Mouse (Mus musculus) gastrocnemius, postnatal 25 days (tissue): ENCODE measurements around the gene Nlgn1. TPM values are rescaled to one million over a fixed set of nuclear protein-coding genes. Genes with fewer than 3 reads are reported as not detected.

Source experiments
- DNase-seq: peaks from one replicate; pipeline ENCODE4 v3.0.0; 2022
- long read RNA-seq, 2 experiments: library from polyadenylated mRNA; stranded (forward); transcript quantifications; one replicate each; pipeline ENCODE4 v2.0.0; 2021
- total RNA-seq, 2 experiments: library from RNA; stranded (reverse); gene quantifications; 1 replicate in 1 of 2; 2 replicates in 1 of 2; pipeline ENCODE4 v1.2.3; 2021

Gene Nlgn1
- total RNA-seq: under 1 TPM in 1 of 2 experiments, not detected in 1; 0.26 TPM
- long read RNA-seq, experiment 1: 0 reads
- long read RNA-seq, experiment 2, partial matches to known transcripts: 1 of 1 reads
- long read RNA-seq, experiment 2, other reads (novel, unspliced or antisense): 0 of 1 reads

DNA sequence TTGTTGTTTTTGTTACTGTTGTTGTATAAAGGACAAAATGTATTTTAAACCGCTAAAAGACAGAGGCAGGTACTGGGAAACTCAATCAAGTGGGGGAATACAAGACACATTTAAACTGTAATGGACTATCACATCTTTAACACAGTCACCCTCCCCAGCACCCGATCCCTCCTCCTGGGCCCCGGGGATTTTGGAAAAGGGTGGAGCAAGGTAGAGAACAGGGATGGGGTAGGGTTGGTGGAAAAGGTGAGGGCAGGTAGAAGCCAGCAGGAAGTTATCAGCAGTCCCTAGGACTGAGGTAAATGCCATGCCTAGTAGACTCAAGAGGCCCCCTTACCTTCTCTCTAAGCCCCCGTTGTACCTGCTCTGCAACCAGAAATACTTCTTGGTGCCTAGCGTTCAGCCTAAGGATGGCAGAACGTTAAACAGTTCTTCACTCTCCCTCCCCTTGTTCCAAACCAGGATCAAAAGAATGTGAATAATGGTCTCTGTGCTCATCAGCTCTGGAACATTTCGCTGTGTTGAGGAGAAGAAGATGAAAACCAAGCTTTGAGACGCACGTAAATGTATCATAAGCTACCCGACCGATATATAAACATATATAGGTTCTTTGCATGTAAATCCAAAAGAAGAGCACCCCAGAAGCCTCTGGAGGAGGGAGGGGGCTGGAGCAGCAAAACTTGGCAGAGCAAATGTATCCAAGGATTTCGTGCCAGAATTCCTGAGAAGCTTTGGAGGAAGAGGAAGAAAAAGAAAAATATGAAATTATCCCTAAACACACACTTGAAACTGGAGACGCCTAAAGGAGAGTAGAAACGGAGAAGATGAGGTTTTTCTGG lies at the start of gene Nlgn1:
Gene Nlgn1, minus strand, starts transcription at position 61 of the 839 bp plus-strand sequence.
- no peak for DNase-seq

- no peak for DNase-seq
These were observed 46.0 kb upstream of the Nlgn1 start for GRCm38 (mm10) chr3:26378272-26378671.

DNA sequence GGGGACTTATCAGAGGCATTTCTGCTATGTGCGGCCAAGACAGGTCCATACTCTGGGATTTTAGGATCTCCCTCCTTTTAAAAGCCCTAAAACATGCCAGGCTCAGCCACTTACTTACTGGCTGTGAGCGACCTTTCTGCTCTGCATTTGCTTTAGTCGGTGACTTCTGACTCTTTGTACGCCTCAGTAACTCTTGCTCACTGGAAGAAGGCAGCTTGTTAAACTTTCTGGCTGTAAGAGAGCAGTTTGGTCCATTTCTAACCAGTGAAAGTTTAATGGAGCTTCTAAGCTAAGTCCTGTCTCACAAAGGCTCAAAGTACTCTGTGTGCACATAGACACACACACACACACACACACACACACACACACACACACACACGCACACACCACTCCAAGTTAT lies 22.8 kb upstream of the Nlgn1 start:
- no peak for DNase-seq

GRCm38 (mm10) chr3:26354483-26355030 lies 22.3 kb upstream of the Nlgn1 start:
- no peak for DNase-seq

DNA sequence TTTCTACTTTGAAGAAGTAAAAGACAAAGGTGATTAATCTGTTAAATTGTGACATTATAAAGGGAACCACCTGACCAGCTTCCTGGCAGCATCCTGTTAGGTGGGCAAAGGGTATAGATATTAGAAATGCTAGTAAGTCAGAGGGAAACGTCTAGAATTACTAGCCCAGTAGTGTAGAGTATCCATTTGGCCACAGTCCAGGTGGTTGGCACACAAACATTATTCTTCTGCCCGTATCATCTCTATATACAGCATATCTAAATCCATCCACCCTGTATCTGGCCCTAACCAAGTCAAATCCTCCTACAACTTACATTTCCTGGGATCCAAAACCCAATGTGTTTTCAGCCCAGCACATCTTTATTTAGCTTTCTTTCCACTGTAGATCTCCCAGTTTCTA lies 5.2 kb upstream of the Nlgn1 start:
- DNase-seq: no peak

GRCm38 (mm10) chr3:26333239-26333811 lies 1.1 kb upstream of the Nlgn1 start:
- DNase-seq: no peak

DNA sequence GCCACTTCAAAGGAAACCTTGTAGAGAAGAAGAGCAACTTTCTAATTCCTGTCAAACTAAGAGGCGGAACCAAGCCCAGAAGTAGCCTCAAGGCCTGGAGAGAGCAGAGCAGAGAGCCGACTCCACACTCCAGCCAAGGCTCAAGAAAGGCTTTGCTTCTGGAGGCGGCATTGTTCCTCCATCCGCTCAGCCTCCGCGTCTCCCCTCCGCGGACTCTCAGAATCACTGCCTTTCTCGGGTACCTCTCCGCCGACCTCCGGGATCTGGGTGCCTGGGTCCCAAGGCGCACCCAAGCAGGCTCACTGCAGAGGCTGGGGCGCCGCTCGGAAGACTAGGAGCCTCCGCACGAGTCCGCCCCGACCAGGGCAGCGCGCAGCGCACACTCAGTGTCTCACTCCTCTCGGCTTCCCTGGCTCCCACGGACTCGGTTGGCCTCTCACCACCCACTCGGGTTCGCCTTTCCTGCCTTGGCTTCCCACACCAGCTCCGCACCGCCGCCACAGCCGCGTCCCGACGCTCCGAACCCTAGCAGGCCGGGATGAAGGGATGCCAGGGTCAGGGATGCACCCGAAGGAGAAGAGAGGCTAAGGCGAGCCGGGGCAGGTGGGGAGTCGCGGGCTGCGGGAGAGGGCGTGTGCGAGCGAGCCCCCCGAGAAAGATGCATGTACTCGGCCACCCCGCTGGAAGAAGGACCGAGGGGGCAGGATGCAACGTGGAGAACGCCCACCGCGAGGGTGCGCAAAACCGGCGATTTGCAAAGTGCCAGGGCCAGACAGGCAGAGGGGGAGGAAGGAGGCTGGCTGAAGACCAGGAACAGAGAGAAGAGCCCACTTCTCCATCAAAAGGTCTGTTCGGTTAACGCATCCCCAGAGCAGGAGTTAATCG lies 841 bp downstream of the Nlgn1 start:
- no peak for DNase-seq

- DNase-seq: no peak
These were observed 1.4 kb downstream of the Nlgn1 start for GRCm38 (mm10) chr3:26330863-26331176.

GRCm38 (mm10) chr3:26330019-26330418 lies 2.2 kb downstream of the Nlgn1 start:
- no peak for DNase-seq

GRCm38 (mm10) chr3:26324510-26324909 lies 7.8 kb downstream of the Nlgn1 start:
- no peak for DNase-seq

- DNase-seq: no peak
These were observed 14.9 kb downstream of the Nlgn1 start for GRCm38 (mm10) chr3:26317397-26317796.

DNA sequence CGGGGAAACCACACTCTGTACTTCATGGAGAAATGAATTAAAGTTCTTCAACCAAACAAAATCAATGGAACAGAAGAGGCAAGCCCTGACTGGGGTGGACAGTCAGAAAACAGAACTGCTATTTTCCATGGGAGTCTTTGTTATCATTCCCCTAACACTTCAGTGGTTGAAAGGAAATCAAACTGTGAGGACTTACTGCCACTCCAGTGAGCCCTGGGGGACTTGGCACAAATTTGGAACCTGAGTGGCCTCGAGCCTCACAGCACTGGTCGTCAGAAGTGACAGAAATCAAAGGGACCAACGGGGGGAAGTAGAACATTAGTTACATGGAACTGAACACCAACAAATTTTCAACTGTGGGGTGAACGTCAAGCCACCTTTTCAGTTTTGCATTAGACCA lies 34.4 kb downstream of the Nlgn1 start:
- DNase-seq: no peak

- no peak for DNase-seq
These were observed 61.1 kb downstream of the Nlgn1 start for GRCm38 (mm10) chr3:26270894-26271795.

DNA sequence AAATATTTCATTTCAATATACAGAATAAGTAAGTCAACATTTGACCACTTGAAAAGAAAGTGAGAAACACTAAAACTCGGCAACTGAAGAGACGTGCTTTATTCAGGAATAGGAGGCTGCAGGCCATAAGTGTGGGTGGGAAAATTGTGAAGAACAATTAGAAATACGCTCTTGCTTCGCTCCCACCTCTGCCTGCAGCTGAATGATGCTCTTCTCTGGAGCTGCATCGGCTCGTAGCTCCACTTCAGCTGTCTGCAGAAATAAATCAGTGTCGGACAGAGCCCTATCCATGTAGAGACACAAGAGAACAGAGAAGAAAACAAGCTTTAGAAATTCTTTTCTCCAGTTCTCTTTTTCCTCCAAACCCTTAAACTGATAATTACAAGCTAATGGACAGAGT lies 85.7 kb downstream of the Nlgn1 start:
- no peak for DNase-seq

DNA sequence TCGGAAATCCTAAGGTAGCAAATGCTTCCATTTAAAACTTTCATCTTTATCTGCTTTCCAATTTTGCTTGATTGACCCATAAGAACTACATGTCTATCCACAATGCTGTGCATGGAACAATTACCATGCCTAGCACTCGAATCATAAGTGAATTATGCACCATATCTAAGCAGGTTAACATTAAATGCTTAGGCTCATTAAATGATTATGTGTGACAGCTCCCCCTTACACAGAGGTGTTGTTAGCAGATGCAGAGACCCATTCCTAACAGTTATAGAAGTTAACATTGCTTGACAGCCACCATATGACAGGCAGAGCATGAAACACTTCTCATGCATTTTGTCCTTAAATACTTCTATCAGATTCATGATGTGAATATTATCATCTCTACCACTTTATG lies 89.0 kb downstream of the Nlgn1 start:
- DNase-seq: no peak

GRCm38 (mm10) chr3:26230006-26230405 lies 102.3 kb downstream of the Nlgn1 start:
- DNase-seq: no peak

DNA sequence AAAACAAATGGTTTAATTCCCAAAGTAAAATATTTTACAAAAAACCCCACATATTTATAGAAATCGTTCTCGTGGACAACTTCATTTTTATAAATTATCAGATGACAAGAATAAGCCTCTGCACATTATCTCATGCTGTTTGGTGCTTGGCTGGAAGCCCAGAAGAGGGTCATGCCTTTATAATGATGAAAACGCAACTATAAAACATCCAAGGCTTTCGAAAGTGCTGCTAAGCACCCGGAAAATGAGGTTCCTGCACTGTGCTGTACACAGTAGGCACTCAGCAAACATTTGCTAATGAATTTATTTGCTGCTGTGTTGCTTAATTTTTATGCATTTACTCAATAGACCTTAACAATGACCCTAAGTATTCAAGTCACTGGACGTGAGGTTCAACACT lies 103.4 kb downstream of the Nlgn1 start:
- DNase-seq: no peak

GRCm38 (mm10) chr3:26228172-26228781 lies 104.0 kb downstream of the Nlgn1 start:
- no peak for DNase-seq

GRCm38 (mm10) chr3:26223500-26223899 lies 108.8 kb downstream of the Nlgn1 start:
- DNase-seq: no peak

GRCm38 (mm10) chr3:26216231-26216630 lies 116.0 kb downstream of the Nlgn1 start:
- no peak for DNase-seq

- no peak for DNase-seq
These were observed 129.6 kb downstream of the Nlgn1 start for GRCm38 (mm10) chr3:26202702-26203101.
